Mouse (Mus musculus): Measurements from ENCODE around the gene Gm17078.
A peak's percentile ranks its signal among the peaks of the same experiment; 100 is the strongest.
"Not testable (repeated sequence)": the region's sequence is repeated elsewhere in the genome, so short reads cannot be mapped to it uniquely, and the experiment has no call there.

Gm17078 gene

GRCm38 (mm10) chr14:51611210-51611609, at the start of gene Gm17078:
TSS of gene Gm17078 (minus strand) at chr14:51611310.
- DNase-seq (ENCODE audit: low spot score in 2 of 2): no peak

DNA sequence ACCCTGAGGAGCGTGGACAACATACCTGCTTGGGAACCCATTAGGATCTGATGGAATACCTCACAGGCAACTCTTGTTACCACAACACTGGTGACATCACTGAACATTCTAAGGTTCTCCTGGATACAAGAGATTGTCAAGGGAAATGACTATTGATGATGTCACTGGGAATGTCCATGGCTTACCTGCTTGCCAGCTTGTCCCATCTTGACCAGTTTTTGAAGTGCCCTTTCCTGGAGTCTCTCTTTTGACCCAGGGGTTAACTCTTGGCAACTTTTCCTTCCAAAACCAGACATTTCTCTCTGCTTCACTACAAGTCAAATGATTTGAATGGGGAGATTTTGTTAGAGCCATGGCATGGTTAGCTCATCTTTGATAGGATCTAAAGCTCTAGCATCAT, 24.5 kb upstream of the Gm17078 start, which contains the start of gene Gm4181:
TSS of gene Gm4181 (minus strand) at position 101 of the 400 bp plus-strand sequence.
- not testable (repeated sequence) for DNase-seq (ENCODE audit: low spot score in 2 of 2)

DNA sequence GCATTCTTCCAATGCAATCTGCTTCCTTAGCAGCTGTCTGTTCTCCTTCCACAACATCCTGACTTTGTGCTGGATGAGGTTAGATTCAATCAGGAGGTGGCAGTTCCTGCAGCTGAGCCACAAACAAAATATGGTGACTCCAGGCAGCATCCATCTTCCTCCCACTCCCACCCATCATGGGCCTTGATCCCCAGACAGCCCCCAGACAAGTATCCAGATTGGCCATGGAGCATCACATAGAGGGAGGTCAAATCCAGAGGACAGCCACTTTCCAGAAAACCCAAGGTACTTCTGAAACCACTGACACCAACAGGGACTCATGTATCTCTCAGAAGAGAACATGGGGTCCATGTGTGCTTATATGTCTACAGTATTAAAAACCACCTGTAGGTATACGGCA, 21.3 kb upstream of the Gm17078 start:
- DNase-seq (ENCODE audit: low spot score in 2 of 2): peak; percentile 3 to 16

DNA sequence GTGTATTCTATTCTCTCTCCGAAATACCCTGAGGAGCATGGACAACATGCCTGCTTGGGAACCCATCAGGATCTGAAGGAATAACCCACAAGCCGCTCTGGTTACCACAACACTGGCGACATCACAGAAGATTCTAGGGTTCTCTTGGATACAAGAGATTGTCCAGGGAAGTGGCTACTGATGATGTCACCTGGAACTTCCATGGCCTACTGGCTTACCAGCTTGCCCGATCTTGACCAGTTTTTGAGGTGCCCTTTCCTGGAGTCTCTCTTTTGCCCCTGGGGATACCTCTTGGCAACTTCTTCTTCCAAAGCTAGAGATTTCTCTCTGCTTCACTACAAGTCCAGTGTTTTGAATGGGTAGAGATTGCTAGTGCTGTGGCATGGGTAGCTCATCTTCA, 19.1 kb downstream of the Gm17078 start, which contains the start of gene Gm17174:
TSS of gene Gm17174 (minus strand) at position 101 of the 400 bp plus-strand sequence.
- not testable (repeated sequence) for DNase-seq (ENCODE audit: low spot score in 2 of 2)

DNA sequence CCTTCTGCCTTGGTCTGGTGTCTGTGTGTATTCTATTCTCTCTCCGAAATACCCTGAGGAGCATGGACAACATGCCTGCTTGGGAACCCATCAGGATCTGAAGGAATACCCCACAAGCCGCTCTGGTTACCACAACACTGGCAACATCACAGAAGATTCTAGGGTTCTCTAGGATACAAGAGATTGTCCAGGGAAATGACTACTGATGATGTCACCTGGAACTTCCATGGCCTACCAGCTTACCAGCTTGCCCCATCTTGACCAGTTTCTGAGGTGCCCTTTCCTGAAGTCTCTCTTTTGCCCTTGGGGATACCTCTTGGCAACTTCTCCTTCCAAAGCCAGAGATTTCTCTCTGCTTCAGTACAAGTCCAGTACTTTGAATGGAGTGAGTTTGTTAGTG, 37.1 kb downstream of the Gm17078 start, which contains the start of gene Gm17175:
TSS of gene Gm17175 (minus strand) at position 101 of the 400 bp plus-strand sequence.
- not testable (repeated sequence) for DNase-seq (ENCODE audit: low spot score in 2 of 2)

All from thymus, postnatal 10 days (tissue).